Mouse (Mus musculus) midbrain, embryonic 13.5 days (tissue): Measurements from ENCODE around the gene Cers6. TPM values are rescaled to one million over a fixed set of nuclear protein-coding genes. Genes with fewer than 3 reads are reported as not detected.

Experiments used
- ATAC-seq: fragments of 200-750 bp; cut with Nextera tagmentation; 2 replicates; pipeline ENCODE4 v1.8.0; 2017; ENCODE audit warnings: mild to moderate bottlenecking, moderate TSS enrichment, moderate library complexity
- H3K27ac ChIP-seq: fragments of 300-500 bp; sonication (generic); 2 replicates; pipeline ENCODE4 v1.5.1; 2015; ENCODE audit warnings: inconsistent platforms, mild to moderate bottlenecking, moderate library complexity
- H3K27me3 ChIP-seq: fragments of 300-500 bp; sonication (generic); 2 replicates; pipeline ENCODE4 v1.6.1; 2015; ENCODE audit warnings: mild to moderate bottlenecking, inconsistent platforms
- H3K36me3 ChIP-seq: fragments of 300-500 bp; sonication (generic); 2 replicates; pipeline ENCODE4 v1.6.1; 2015; ENCODE audit warnings: mild to moderate bottlenecking, inconsistent platforms
- H3K4me1 ChIP-seq: fragments of 300-500 bp; sonication (generic); replicated peaks from 2 replicates; pipeline ENCODE4 v1.6.1; 2015; ENCODE audit warnings: inconsistent platforms
- H3K4me2 ChIP-seq: fragments of 300-500 bp; sonication (generic); replicated peaks from 2 replicates; pipeline ENCODE4 v1.6.1; 2015; ENCODE audit warnings: moderate library complexity, mild to moderate bottlenecking, inconsistent platforms
- H3K4me3 ChIP-seq: fragments of 300-500 bp; sonication (generic); replicated peaks from 2 replicates; pipeline ENCODE4 v1.5.1; 2015; ENCODE audit warnings: mild to moderate bottlenecking, inconsistent platforms
- H3K9ac ChIP-seq: fragments of 300-500 bp; sonication (generic); replicated peaks from 2 replicates; pipeline ENCODE4 v1.6.1; 2015; ENCODE audit warnings: mild to moderate bottlenecking, inconsistent platforms
- H3K9me3 ChIP-seq: fragments of 300-500 bp; sonication (generic); 2 replicates; pipeline ENCODE4 v1.6.1; 2016; ENCODE audit warnings: mild to moderate bottlenecking, inconsistent platforms
- WGBS: fragments of 180-500 bp; shearing (Covaris S2); methylation state at CpG from one replicate; pipeline ENCODE4 v1.1.7; 2015; 5-methylcytosine and 5-hydroxymethylcytosine counted together
- polyA plus RNA-seq: library from polyadenylated mRNA; unstranded; fragments of >200 nt; fragmentation: Nextera tagmentation; extraction: Ambion mirVana; gene quantifications from 2 replicates; pipeline ENCODE4 v1.2.1, GENCODE M21; 2015

The Cers6 gene
- polyA plus RNA-seq, 1 experiment from 2014 or later: 54.5 TPM

GRCm38 (mm10) chr2:69061910-69062689, 200.9 kb downstream of the Cers6 start:
- Histone ChIP-seq H3K4me3 (no peak overlapping the region), H3K9ac (no peak overlapping the region), H3K4me2 (no peak overlapping the region), H3K4me1 (no peaks in the 10 kb centered on the region), H3K36me3 (no peaks in the 10 kb centered on the region), H3K27me3 (no peaks in the 10 kb centered on the region), H3K27ac (no peak overlapping the region), H3K9me3 (no peaks in the 10 kb centered on the region)
- no peak for ATAC-seq
- WGBS: 91% methylated on average over 5 of the region's 5 CpGs

GRCm38 (mm10) chr2:69064759-69065158, 203.5 kb downstream of the Cers6 start:
- Histone ChIP-seq H3K4me1 (no peaks in the 10 kb centered on the region), H3K9ac (no peak overlapping the region), H3K4me2 (no peak overlapping the region), H3K4me3 (no peak overlapping the region), H3K27ac (no peak overlapping the region), H3K27me3 (no peaks in the 10 kb centered on the region), H3K36me3 (no peaks in the 10 kb centered on the region), H3K9me3 (no peaks in the 10 kb centered on the region)
- WGBS: 90% methylated on average over 6 of the region's 6 CpGs
- no peak for ATAC-seq

- Histone ChIP-seq H3K9ac (no peak overlapping the region), H3K9me3 (no peaks in the 10 kb centered on the region), H3K36me3 (no peaks in the 10 kb centered on the region), H3K4me3 (no peak overlapping the region), H3K27ac (no peak overlapping the region), H3K27me3 (no peaks in the 10 kb centered on the region), H3K4me2 (no peak overlapping the region), H3K4me1 (no peaks in the 10 kb centered on the region)
- no peak for ATAC-seq
- 67% methylated on average over 7 of the region's 7 CpGs for WGBS
Measured at GRCm38 (mm10) chr2:69071440-69072235, 210.4 kb downstream of the Cers6 start.

- H3K4me3 ChIP-seq: no peak overlapping the region
- 90% methylated on average over 3 of the region's 3 CpGs for WGBS
- no peaks in the 10 kb centered on the region for H3K9me3 ChIP-seq
- no peak overlapping the region for H3K9ac ChIP-seq
- no peaks in the 10 kb centered on the region for H3K4me1 ChIP-seq
- no peak overlapping the region for H3K4me2 ChIP-seq
- H3K27ac ChIP-seq: no peak overlapping the region
- no peaks in the 10 kb centered on the region for H3K36me3 ChIP-seq
- peak; percentile 48; the same call in 1 of the 2 replicates for ATAC-seq
- H3K27me3 ChIP-seq: no peaks in the 10 kb centered on the region
Measured at GRCm38 (mm10) chr2:69077189-69077588, 215.9 kb downstream of the Cers6 start.

GRCm38 (mm10) chr2:69080760-69081159, 219.5 kb downstream of the Cers6 start:
- no peak overlapping the region for H3K9ac ChIP-seq
- ATAC-seq: no peak

GRCm38 (mm10) chr2:69082499-69083197, 221.4 kb downstream of the Cers6 start:
- no peak for ATAC-seq
- H3K4me1 ChIP-seq: peaks cover 21% of the 10 kb centered on the region
- H3K4me3 ChIP-seq: no peak overlapping the region
- H3K4me2 ChIP-seq: no peak overlapping the region
- no peaks in the 10 kb centered on the region for H3K27me3 ChIP-seq
- no peaks in the 10 kb centered on the region for H3K36me3 ChIP-seq
- no peaks in the 10 kb centered on the region for H3K9me3 ChIP-seq
- 59% methylated on average over 8 of the region's 8 CpGs for WGBS
- no peak overlapping the region for H3K9ac ChIP-seq
- no peak overlapping the region for H3K27ac ChIP-seq

More at GRCm38 (mm10) chr2:69080760-69081159, 219.5 kb downstream of the Cers6 start:
- WGBS: 95% methylated on average over 1 of the region's 1 CpGs
- no peaks in the 10 kb centered on the region for H3K36me3 ChIP-seq
- no peaks in the 10 kb centered on the region for H3K27me3 ChIP-seq
- H3K4me1 ChIP-seq: peaks cover 6% of the 10 kb centered on the region; the same call in 1 of the 2 replicates
- H3K9me3 ChIP-seq: no peaks in the 10 kb centered on the region
- H3K27ac ChIP-seq: no peak overlapping the region
- no peak overlapping the region for H3K4me3 ChIP-seq
- H3K4me2 ChIP-seq: no peak overlapping the region

- H3K9ac ChIP-seq: no peak overlapping the region
- H3K4me2 ChIP-seq: no peak overlapping the region
- H3K27me3 ChIP-seq: no peaks in the 10 kb centered on the region
- no peaks in the 10 kb centered on the region for H3K9me3 ChIP-seq
- ATAC-seq: no peak
- 91% methylated on average over 3 of the region's 3 CpGs for WGBS
- H3K27ac ChIP-seq: no peak overlapping the region
- H3K4me3 ChIP-seq: no peak overlapping the region
- H3K4me1 ChIP-seq: peaks cover 26% of the 10 kb centered on the region
- no peaks in the 10 kb centered on the region for H3K36me3 ChIP-seq
Measured at GRCm38 (mm10) chr2:69083198-69083509, 221.9 kb downstream of the Cers6 start.

- H3K27me3 ChIP-seq: no peaks in the 10 kb centered on the region
- no peak overlapping the region for H3K4me3 ChIP-seq
- ATAC-seq: no peak
- no peaks in the 10 kb centered on the region for H3K9me3 ChIP-seq
- no peak overlapping the region for H3K27ac ChIP-seq
- 93% methylated on average over 6 of the region's 6 CpGs for WGBS
- H3K9ac ChIP-seq: no peak overlapping the region
- H3K4me2 ChIP-seq: no peak overlapping the region
- peaks cover 27% of the 10 kb centered on the region for H3K4me1 ChIP-seq
- no peaks in the 10 kb centered on the region for H3K36me3 ChIP-seq
Measured at GRCm38 (mm10) chr2:69084416-69084815, 223.2 kb downstream of the Cers6 start.

- Histone ChIP-seq H3K9ac (no peak overlapping the region), H3K27me3 (no peaks in the 10 kb centered on the region), H3K4me2 (no peak overlapping the region), H3K9me3 (no peaks in the 10 kb centered on the region), H3K4me1 (peaks cover 27% of the 10 kb centered on the region), H3K4me3 (no peak overlapping the region), H3K27ac (peak overlapping the region; percentile 22), H3K36me3 (no peaks in the 10 kb centered on the region)
- 21% methylated on average over 8 of the region's 8 CpGs for WGBS
- peak; percentile 84 for ATAC-seq
Measured at GRCm38 (mm10) chr2:69086505-69087260, 225.4 kb downstream of the Cers6 start.

GRCm38 (mm10) chr2:69095836-69096235, 234.6 kb downstream of the Cers6 start:
- Histone ChIP-seq H3K27me3 (no peaks in the 10 kb centered on the region), H3K4me3 (no peak overlapping the region), H3K27ac (no peak overlapping the region), H3K9me3 (no peaks in the 10 kb centered on the region), H3K9ac (no peak overlapping the region), H3K4me2 (no peak overlapping the region), H3K4me1 (no peaks in the 10 kb centered on the region), H3K36me3 (no peaks in the 10 kb centered on the region)
- no peak for ATAC-seq

- no peak for ATAC-seq
- Histone ChIP-seq H3K4me3 (no peak overlapping the region), H3K4me1 (no peaks in the 10 kb centered on the region), H3K9ac (no peak overlapping the region), H3K27me3 (no peaks in the 10 kb centered on the region), H3K4me2 (no peak overlapping the region), H3K9me3 (no peaks in the 10 kb centered on the region), H3K27ac (no peak overlapping the region), H3K36me3 (no peaks in the 10 kb centered on the region)
- WGBS: 39% methylated on average over 4 of the region's 4 CpGs
Measured at GRCm38 (mm10) chr2:69096821-69097220, 235.6 kb downstream of the Cers6 start.
